Mouse (Mus musculus) neutrophil, adult 83 days (primary cell): ENCODE data around the gene Dnajb3. TPM values are rescaled to one million over a fixed set of nuclear protein-coding genes. Genes with fewer than 3 reads are reported as not detected.

Experiments used
- total RNA-seq, 2 experiments: library from RNA; stranded (reverse); gene quantifications; one replicate each; pipeline ENCODE4 v1.2.4; 2023

The Dnajb3 gene
- total RNA-seq, result under 1 TPM; 0.40 to 0.88 TPM

DNA sequence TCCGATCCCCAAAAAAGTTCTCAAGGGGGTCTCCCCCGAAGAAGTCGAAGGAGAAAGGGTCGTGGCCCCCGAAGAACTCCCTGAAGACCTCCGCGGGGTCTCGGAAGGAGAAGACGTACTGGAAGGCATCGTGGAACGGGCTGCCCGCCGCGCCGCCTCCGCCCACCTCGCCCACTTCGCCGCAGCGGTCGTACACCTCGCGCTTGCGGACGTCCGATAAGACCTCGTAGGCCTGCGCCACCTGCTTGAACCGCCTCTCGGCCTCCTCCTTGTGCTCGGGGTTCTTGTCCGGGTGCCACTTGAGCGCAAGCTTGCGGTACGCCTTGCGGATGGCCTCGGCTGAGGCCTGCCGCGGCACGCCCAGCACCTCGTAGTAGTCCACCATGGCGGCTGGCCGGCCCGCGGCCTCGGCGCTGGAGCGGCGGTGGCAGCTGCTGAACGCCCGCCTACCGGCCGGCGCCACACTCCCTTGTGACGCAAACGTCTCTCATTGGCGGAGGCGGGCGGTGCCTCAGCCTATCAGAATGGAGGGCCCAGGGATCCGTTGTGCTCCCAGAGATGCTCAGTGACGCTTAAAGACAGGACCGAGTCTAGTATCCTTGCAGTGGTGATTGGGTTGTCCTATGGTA is at the start of gene Dnajb3:
Gene Dnajb3, minus strand, starts transcription at position 489 of the 629 bp plus-strand sequence.

DNA sequence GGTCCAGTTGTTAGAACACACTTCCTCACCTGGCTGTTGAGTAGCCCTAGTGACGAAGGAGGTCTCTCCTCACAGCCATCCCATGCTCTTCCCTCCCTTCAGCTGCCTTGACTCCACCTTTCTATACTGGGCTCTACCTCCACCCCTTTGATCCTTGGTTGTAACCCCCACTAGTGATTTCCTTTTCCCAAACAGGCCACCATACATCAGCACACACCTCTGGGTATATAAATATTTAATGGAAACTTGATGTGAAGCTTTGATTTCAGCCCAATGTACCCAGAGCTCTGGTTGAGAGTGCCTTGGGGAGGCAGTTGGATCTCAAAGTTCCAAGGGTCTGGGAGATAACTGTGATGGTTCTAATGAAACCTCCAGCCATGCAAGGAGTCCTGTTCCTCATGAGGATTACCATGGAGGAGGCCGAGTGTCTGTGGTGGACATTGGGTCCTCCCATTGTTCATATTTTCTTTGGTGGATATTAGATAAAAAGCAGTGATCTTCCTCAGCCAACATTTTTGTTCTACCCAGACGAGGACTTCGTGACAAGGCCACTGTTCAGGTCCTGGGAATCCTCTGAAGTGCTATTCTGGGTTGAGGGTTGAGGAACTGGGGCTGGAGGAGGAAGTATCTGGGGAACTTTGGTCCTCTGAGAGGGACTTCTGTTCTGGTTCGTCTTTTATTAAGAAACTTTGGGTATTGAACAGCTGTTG is 21.2 kb upstream of the Dnajb3 start, which contains the start of gene Mroh2a:
Gene Mroh2a, plus strand, starts transcription at position 317 of the 710 bp plus-strand sequence.

DNA sequence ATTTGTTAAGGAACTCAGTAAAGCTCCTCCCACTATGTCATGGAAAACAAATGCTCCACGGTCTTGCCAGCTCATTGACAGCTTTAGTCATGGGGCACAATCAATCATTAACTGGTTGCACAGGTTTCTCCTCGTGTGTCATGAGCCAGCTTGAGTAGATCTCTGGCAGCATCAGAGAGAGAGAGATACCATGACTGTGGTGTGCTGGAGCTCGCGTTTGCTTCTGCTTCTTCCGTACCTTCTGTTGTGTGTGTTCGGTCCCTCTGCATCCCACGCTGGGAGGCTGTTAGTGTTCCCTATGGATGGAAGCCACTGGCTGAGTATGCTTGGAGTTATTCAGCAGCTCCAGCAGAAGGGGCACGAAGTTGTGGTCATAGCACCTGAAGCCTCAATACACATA is 6.2 kb upstream of the Dnajb3 start, which contains the start of gene Ugt1a1:
Gene Ugt1a1, plus strand, starts transcription at position 148 of the 400 bp plus-strand sequence.

DNA sequence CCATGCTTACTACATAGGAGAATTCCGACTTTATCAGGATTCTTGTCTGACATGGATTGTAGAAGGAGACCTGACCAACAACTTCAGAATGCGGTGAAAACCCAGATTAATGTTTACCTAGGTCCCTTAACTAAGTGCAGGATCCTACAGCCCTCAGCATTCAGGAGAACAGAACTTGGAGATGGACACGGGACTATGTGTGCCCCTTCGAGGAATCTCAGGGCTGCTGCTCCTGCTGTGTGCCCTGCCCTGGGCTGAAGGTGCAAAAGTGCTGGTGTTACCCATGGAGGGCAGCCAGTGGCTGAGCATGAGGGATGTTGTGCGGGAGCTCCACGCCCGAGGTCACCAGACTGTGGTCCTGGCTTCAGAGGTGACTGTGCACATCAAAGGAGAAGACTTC is 5.1 kb downstream of the Dnajb3 start, which contains the start of gene Ugt1a2:
Gene Ugt1a2, plus strand, starts transcription at position 146 of the 400 bp plus-strand sequence.

DNA sequence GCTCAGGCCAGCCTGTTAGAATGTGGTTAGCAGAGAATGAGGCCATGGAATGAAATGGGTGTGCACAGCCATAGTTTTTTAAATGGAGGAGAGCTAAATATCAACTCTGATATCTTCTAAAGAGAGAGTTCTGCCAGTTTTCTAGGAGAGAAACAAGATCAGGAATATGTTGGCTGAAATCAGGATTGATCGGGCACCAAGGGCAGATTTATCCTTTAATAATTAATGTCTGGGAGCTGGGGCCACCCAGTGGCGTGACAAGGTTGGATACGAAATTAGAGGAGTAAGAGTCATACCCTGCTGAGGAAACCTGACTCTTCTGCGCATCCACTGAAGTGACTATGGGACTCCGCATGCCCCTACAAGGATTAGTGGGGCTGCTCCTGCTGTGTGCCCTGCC is 39.9 kb downstream of the Dnajb3 start, which contains the start of gene Ugt1a5:
Gene Ugt1a5, plus strand, starts transcription at position 302 of the 400 bp plus-strand sequence.

Other genes with a start within 250 kb of the Dnajb3 start
- gene Usp40, start 197.2 kb downstream of the Dnajb3 start, total RNA-seq, result 1 to 10 TPM; 4.4 to 7.3 TPM
- not detected for gene Ugt1a10, start 150.4 kb downstream of the Dnajb3 start, total RNA-seq
- gene Ugt1a9, start 135.0 kb downstream of the Dnajb3 start, total RNA-seq, result not detected
- gene Ugt1a8, start 118.0 kb downstream of the Dnajb3 start, total RNA-seq, result not detected
- 10 to 100 TPM; 86.4 to 92.8 TPM for gene Ugt1a7c, start 110.7 kb downstream of the Dnajb3 start, total RNA-seq
- 10 to 100 TPM; 37.8 to 50.4 TPM for gene Ugt1a6b, start 102.5 kb downstream of the Dnajb3 start, total RNA-seq
- 10 to 100 TPM; 28.8 to 37.4 TPM for gene Ugt1a6a, start 71.0 kb downstream of the Dnajb3 start, total RNA-seq
- gene Ugt1a5, start 39.8 kb downstream of the Dnajb3 start, total RNA-seq, result 10 to 100 TPM; 15.6 to 28.6 TPM
- 1 to 10 TPM; 6.4 to 9.4 TPM for gene Ugt1a2, start 5.2 kb downstream of the Dnajb3 start, total RNA-seq
- gene Ugt1a1, start 6.2 kb upstream of the Dnajb3 start, total RNA-seq, result 1 to 10 TPM; 5.1 to 7.5 TPM
- 1 to 10 TPM in 1 of 2 experiments, under 1 TPM in 1; 0.26 to 1.8 TPM for gene Mroh2a, start 21.2 kb upstream of the Dnajb3 start, total RNA-seq
- gene Hjurp, start 71.9 kb upstream of the Dnajb3 start, total RNA-seq, result 100 to 1,000 TPM; 220 to 228 TPM
- not detected for gene Trpm8, start 71.9 kb upstream of the Dnajb3 start, total RNA-seq
- not detected for gene Spp2, start 201.2 kb upstream of the Dnajb3 start, total RNA-seq